23 mouse cellular contexts compared by ENCODE assay signal in the genomic region with DNA sequence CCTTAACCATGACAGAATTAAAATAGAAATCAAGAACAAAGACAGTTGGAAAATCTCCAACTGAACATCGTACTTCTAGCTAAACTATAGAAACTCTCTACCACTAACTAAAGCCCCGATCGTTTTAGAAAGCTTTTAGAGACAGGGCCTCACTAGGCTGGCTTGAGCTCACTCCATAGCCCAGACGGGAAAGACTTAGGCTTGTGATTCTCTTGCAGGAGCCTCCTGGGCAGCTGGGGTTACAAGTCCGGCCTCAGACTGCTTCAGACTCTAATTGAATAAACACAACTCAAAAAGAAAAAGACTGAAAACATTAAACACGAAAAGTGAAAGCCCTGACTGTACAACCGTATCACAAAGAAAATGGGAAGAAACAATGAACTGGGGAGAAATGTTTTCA.
DNase-seq lines count a peak whose midpoint lies in the region; ATAC-seq lines count a peak whose summit lies in the region.
"Had no signal": no experiment of that assay in that cellular context is flagged by ENCODE, and none has a peak within 500 bp of the region (broad histone marks: within the 10 kb centered on the region; RNA-seq: fewer than 3 reads in every experiment).

No protein-coding gene starts in this region.

- no peaks in the 10 kb centered on the region for H3K4me1 ChIP-seq in forebrain, embryonic 14.5 days (ENCODE audit: control insufficient read depth, insufficient read depth, low read length)
- H3K4me1 ChIP-seq in forebrain, embryonic 11.5 days (replicated peaks; ENCODE audit: control insufficient read depth, insufficient read depth, low read length), result no peaks in the 10 kb centered on the region
- H3K4me1 ChIP-seq in hindbrain, embryonic 11.5 days (replicated peaks; ENCODE audit: control insufficient read depth, insufficient read depth, low read length), result no peaks in the 10 kb centered on the region
- peaks cover 4% of the 10 kb centered on the region; the same call in 1 of the 2 replicates for H3K4me1 ChIP-seq in hindbrain, embryonic 13.5 days (replicated peaks)
- H3K4me1 ChIP-seq in neural tube, embryonic 12.5 days, result no peaks in the 10 kb centered on the region
- H3K4me1 ChIP-seq: forebrain, embryonic 10.5 days; forebrain, embryonic 15.5 days had no signal

- H3K27ac ChIP-seq in forebrain, embryonic 14.5 days (ENCODE audit: low read depth, low read length), result no peak overlapping the region
- H3K27ac ChIP-seq in forebrain, embryonic 11.5 days (ENCODE audit: low read depth, low read length), result no peak overlapping the region
- no peak overlapping the region for H3K27ac ChIP-seq in hindbrain, embryonic 11.5 days (ENCODE audit: low read depth, low read length)
- H3K27ac ChIP-seq in hindbrain, embryonic 13.5 days, result no peak overlapping the region
- no peak overlapping the region for H3K27ac ChIP-seq in neural tube, embryonic 12.5 days
- H3K27ac ChIP-seq: forebrain, embryonic 10.5 days; forebrain, embryonic 15.5 days had no signal

- no peaks in the 10 kb centered on the region for H3K36me3 ChIP-seq in forebrain, embryonic 14.5 days (ENCODE audit: control insufficient read depth, insufficient read depth, low read length)
- no peaks in the 10 kb centered on the region for H3K36me3 ChIP-seq in forebrain, embryonic 11.5 days (ENCODE audit: control insufficient read depth, insufficient read depth, low read length)
- H3K36me3 ChIP-seq in hindbrain, embryonic 11.5 days (ENCODE audit: control insufficient read depth, insufficient read depth, low read length), result no peaks in the 10 kb centered on the region
- H3K36me3 ChIP-seq in hindbrain, embryonic 13.5 days, result no peaks in the 10 kb centered on the region
- H3K36me3 ChIP-seq in neural tube, embryonic 12.5 days, result no peaks in the 10 kb centered on the region
- H3K36me3 ChIP-seq: forebrain, embryonic 10.5 days; forebrain, embryonic 15.5 days; G1E had no signal

- no peak overlapping the region for H3K4me3 ChIP-seq in forebrain, embryonic 14.5 days (ENCODE audit: low read depth, low read length)
- H3K4me3 ChIP-seq in forebrain, embryonic 11.5 days (ENCODE audit: low read depth, low read length), result no peak overlapping the region
- no peak overlapping the region for H3K4me3 ChIP-seq in hindbrain, embryonic 11.5 days (ENCODE audit: low read depth, low read length)
- no peak overlapping the region for H3K4me3 ChIP-seq in hindbrain, embryonic 13.5 days
- H3K4me3 ChIP-seq in neural tube, embryonic 12.5 days, result no peak overlapping the region
- H3K4me3 ChIP-seq: forebrain, embryonic 10.5 days; forebrain, embryonic 15.5 days had no signal

- H3K9me3 ChIP-seq in forebrain, embryonic 14.5 days (replicated peaks; ENCODE audit: control insufficient read depth, low read length), result no peaks in the 10 kb centered on the region
- no peaks in the 10 kb centered on the region for H3K9me3 ChIP-seq in forebrain, embryonic 11.5 days (ENCODE audit: control insufficient read depth, low read length)
- no peaks in the 10 kb centered on the region for H3K9me3 ChIP-seq in hindbrain, embryonic 11.5 days (ENCODE audit: control insufficient read depth, low read length)
- 0 out of 2 replicates have a peak, but pooled peaks cover 4% of the 10 kb centered on the region for H3K9me3 ChIP-seq in hindbrain, embryonic 13.5 days
- H3K9me3 ChIP-seq in neural tube, embryonic 12.5 days, result peaks cover 4% of the 10 kb centered on the region; the same call in 1 of the 2 replicates
- H3K9me3 ChIP-seq: forebrain, embryonic 15.5 days; G1E had no signal

- H3K9ac ChIP-seq in forebrain, embryonic 14.5 days (ENCODE audit: low read length), result no peak overlapping the region
- H3K9ac ChIP-seq in forebrain, embryonic 11.5 days (ENCODE audit: low read length), result no peak overlapping the region
- H3K9ac ChIP-seq in hindbrain, embryonic 11.5 days (ENCODE audit: low read depth, low read length), result no peak overlapping the region
- H3K9ac ChIP-seq in hindbrain, embryonic 13.5 days, result no peak overlapping the region
- no peak overlapping the region for H3K9ac ChIP-seq in neural tube, embryonic 12.5 days
- H3K9ac ChIP-seq: forebrain, embryonic 15.5 days had no signal

- ATAC-seq in forebrain, embryonic 14.5 days, result no peak
- ATAC-seq in forebrain, embryonic 11.5 days (replicated peaks; ENCODE audit: low FRiP score), result no peak
- ATAC-seq in hindbrain, embryonic 11.5 days (ENCODE audit: low FRiP score), result 0 out of 2 replicates have a peak, but pooled peaks have one; percentile 61
- ATAC-seq in hindbrain, embryonic 13.5 days (ENCODE audit: low FRiP score), result no peak
- peak; percentile 60; the same call in 1 of the 2 replicates for ATAC-seq in neural tube, embryonic 12.5 days (ENCODE audit: low FRiP score, low read depth)
- ATAC-seq: forebrain, embryonic 15.5 days; intestine, postnatal 0 days; Patski had no signal

- no peaks in the 10 kb centered on the region for H3K27me3 ChIP-seq in forebrain, embryonic 14.5 days (replicated peaks; ENCODE audit: control insufficient read depth, insufficient read depth, low read length)
- no peaks in the 10 kb centered on the region for H3K27me3 ChIP-seq in forebrain, embryonic 11.5 days (ENCODE audit: control insufficient read depth, insufficient read depth, low read length)
- H3K27me3 ChIP-seq in hindbrain, embryonic 11.5 days (ENCODE audit: control insufficient read depth, insufficient read depth, low read length), result no peaks in the 10 kb centered on the region
- no peaks in the 10 kb centered on the region for H3K27me3 ChIP-seq in hindbrain, embryonic 13.5 days
- no peaks in the 10 kb centered on the region for H3K27me3 ChIP-seq in neural tube, embryonic 12.5 days (replicated peaks)
- H3K27me3 ChIP-seq: CH12.LX; forebrain, embryonic 15.5 days; Patski had no signal

- DNase-seq in forebrain, embryonic 14.5 days (ENCODE audit: low spot score), result peak; percentile 18
- no peak for DNase-seq in forebrain, embryonic 11.5 days (ENCODE audit: low spot score)
- peak; percentile 28 for DNase-seq in hindbrain, embryonic 11.5 days (ENCODE audit: low spot score)
- no peak for DNase-seq in neural tube, embryonic 10.5 days (ENCODE audit: extremely low spot score, low spot score)
- DNase-seq: adrenal gland, postnatal 10 days; adrenal gland, postnatal 36 days; B cell, adult 2 months; cerebellum, adult 11 months; cerebellum, adult 2 months; cerebellum, adult 9-11 months; cerebellum, postnatal 25 days; embryo, embryonic 11 days; gastrocnemius, postnatal 10 days; kidney, adult 2 months had no signal

- H3K4me2 ChIP-seq in forebrain, embryonic 14.5 days (ENCODE audit: low read length), result no peak overlapping the region
- no peak overlapping the region for H3K4me2 ChIP-seq in forebrain, embryonic 11.5 days (ENCODE audit: low read depth, low read length, severe bottlenecking)
- no peak overlapping the region for H3K4me2 ChIP-seq in hindbrain, embryonic 11.5 days (replicated peaks; ENCODE audit: low read depth, low read length)
- no peak overlapping the region for H3K4me2 ChIP-seq in hindbrain, embryonic 13.5 days
- H3K4me2 ChIP-seq in neural tube, embryonic 12.5 days (replicated peaks), result no peak overlapping the region
- H3K4me2 ChIP-seq: forebrain, embryonic 15.5 days; heart, embryonic 11.5 days had no signal

- WGBS in forebrain, embryonic 14.5 days, result 21% methylated on average over 7 of the region's 7 CpGs
- 48% methylated on average over 7 of the region's 7 CpGs for WGBS in forebrain, embryonic 11.5 days
- 37% methylated on average over 7 of the region's 7 CpGs for WGBS in hindbrain, embryonic 11.5 days
- 21% methylated on average over 7 of the region's 7 CpGs for WGBS in hindbrain, embryonic 13.5 days
- WGBS in neural tube, embryonic 12.5 days, result 23% methylated on average over 7 of the region's 7 CpGs

Comparison
In these comparisons a context has a peak if more than half of its experiments do, and no peak if none do; other contexts are left out.
1. ATAC-seq: peak in hindbrain, embryonic 11.5 days (single experiment) and neural tube, embryonic 12.5 days (single experiment); none in forebrain, embryonic 14.5 days (single experiment), forebrain, embryonic 11.5 days (single experiment) and hindbrain, embryonic 13.5 days (single experiment).
2. DNase-seq: peak in forebrain, embryonic 14.5 days (single experiment) and hindbrain, embryonic 11.5 days (single experiment); none in forebrain, embryonic 11.5 days (single experiment) and neural tube, embryonic 10.5 days (single experiment).